Mouse (Mus musculus): ENCODE measurements around the gene Ddr2. TPM values are rescaled to one million over a fixed set of nuclear protein-coding genes. Genes with fewer than 3 reads are reported as not detected.

Gene Ddr2
- total and polyA plus RNA-seq, 2 experiments from 2014 or later = 8.2 to 9.7 TPM

DNA sequence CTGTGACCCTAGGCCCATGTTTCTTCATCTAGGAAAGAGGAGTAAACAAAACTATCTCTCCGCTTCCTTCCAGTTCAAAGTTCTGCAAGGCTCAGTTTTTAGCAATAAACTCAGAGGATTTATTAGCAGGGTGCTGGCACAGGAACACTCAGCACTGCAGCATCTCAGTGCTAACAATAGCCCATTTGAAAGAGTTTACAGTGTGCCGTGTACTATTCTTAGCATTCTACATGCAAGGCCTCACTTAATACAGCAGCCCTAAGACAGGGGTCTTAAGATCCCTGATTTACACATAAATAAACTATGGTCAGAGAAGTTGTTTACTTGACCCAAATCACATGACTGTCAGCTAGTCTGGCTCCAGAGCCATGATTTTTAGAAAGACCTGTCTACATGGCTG, 44.6 kb downstream of the Ddr2 start:
- H3K36me3 ChIP-seq (ENCODE audit: insufficient read depth) = no peaks in the 10 kb centered on the region
- H3K4me3 ChIP-seq (ENCODE audit: low read depth, low read length) = no peak overlapping the region
- no peak for TF ChIP-seq CTCF (IDR thresholded peaks at IDR 0.05; ENCODE audit: low read depth)
- no peak overlapping the region for H3K27ac ChIP-seq (ENCODE audit: low read depth, low read length)
- no peak for DNase-seq
- no peaks in the 10 kb centered on the region for H3K4me1 ChIP-seq (ENCODE audit: insufficient read depth)
- no peak overlapping the region for H3K9ac ChIP-seq
- H3K9me3 ChIP-seq (ENCODE audit: low read length) = no peaks in the 10 kb centered on the region
- no peak overlapping the region for H3K4me2 ChIP-seq (ENCODE audit: low read depth)
- ATAC-seq = no peak
- 66% methylated on average over 2 of the region's 2 CpGs for WGBS
- no peaks in the 10 kb centered on the region for H3K27me3 ChIP-seq (ENCODE audit: insufficient read depth, low read length)

DNA sequence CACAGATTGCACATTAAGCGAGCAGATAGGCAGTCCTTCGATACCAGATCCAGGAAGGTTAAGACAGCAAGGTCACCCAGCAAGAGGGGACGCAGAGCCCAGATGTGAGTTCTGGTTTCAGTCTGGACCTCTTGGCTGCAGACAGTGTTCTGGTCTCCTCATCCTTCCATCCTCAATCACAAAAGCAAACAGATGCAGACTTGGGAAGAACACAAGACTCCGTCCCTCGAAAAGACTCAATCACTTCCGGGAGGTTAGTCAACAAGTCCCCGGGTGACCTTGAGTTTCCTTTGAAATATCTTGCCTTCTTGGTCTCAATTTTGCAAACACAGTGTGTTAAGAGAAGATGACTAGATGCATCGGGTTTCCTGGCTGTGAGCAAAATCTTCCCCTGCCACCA, 45.6 kb downstream of the Ddr2 start:
- TF ChIP-seq CTCF (IDR thresholded peaks at IDR 0.05; ENCODE audit: low read depth) = no peak
- DNase-seq = no peak
- Histone ChIP-seq H3K36me3 (ENCODE audit: insufficient read depth) (no peaks in the 10 kb centered on the region), H3K4me1 (ENCODE audit: insufficient read depth) (no peaks in the 10 kb centered on the region), H3K9me3 (ENCODE audit: low read length) (no peaks in the 10 kb centered on the region), H3K27ac (ENCODE audit: low read depth, low read length) (no peak overlapping the region), H3K27me3 (ENCODE audit: insufficient read depth, low read length) (no peaks in the 10 kb centered on the region), H3K9ac (no peak overlapping the region), H3K4me3 (ENCODE audit: low read depth, low read length) (no peak overlapping the region), H3K4me2 (ENCODE audit: low read depth) (no peak overlapping the region)
- no peak for ATAC-seq
- 88% methylated on average over 8 of the region's 8 CpGs for whole genome bisulfite sequencing

DNA sequence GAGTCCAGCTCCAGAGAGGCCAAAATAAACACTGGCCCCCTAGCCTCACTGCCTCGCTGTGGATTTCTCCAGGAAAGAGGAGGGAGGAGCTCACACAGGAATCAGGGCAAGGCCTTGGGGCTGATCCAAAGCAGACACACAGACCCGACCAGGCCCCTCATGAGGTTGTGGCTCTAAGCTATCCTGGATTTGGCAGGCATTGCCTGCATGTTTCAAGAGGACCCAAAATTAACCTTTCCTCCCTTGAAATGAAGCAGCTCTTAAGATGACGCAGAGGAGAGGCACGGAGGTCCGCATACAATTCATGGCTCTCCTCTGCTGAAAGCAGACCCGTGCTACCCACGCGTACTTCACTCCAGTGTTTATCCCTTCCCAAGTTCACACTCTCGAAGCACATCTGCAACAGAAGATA, 46.5 kb downstream of the Ddr2 start:
- no peaks in the 10 kb centered on the region for H3K4me1 ChIP-seq (ENCODE audit: insufficient read depth)
- 0 out of 2 replicates have a peak, but pooled peaks cover under 1% of the 10 kb centered on the region for H3K9me3 ChIP-seq (ENCODE audit: low read length)
- no peaks in the 10 kb centered on the region for H3K36me3 ChIP-seq (ENCODE audit: insufficient read depth)
- WGBS = 66% methylated on average over 9 of the region's 9 CpGs
- H3K4me2 ChIP-seq (ENCODE audit: low read depth) = no peak overlapping the region
- no peak for ATAC-seq
- H3K27me3 ChIP-seq (ENCODE audit: insufficient read depth, low read length) = no peaks in the 10 kb centered on the region
- DNase-seq = no peak
- no peak overlapping the region for H3K4me3 ChIP-seq (ENCODE audit: low read depth, low read length)
- no peak overlapping the region for H3K9ac ChIP-seq
- TF ChIP-seq CTCF (IDR thresholded peaks at IDR 0.05; ENCODE audit: low read depth) = no peak
- H3K27ac ChIP-seq (ENCODE audit: low read depth, low read length) = no peak overlapping the region

DNA sequence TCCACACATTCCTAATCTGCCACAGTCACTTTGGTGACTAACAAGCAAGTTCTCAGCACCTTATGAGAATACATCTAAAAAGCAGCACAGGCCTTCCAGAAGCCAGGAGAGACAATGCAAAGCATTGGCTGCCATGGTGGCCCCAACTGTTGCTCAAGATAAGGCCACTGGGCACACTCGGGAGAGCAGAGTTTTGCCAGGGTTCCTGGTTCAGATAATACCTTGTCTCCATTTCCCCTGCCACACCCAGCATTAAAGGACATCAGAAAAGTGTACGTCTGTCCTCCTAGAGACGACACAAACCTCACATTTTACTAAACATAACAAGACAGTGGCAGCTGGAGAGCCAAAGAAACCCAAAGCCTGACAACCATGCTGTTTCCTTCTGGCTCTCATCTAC, 50.3 kb downstream of the Ddr2 start:
- Histone ChIP-seq H3K9me3 (ENCODE audit: low read length) (0 out of 2 replicates have a peak, but pooled peaks cover 4% of the 10 kb centered on the region), H3K36me3 (ENCODE audit: insufficient read depth) (no peaks in the 10 kb centered on the region), H3K4me2 (ENCODE audit: low read depth) (no peak overlapping the region), H3K27me3 (ENCODE audit: insufficient read depth, low read length) (no peaks in the 10 kb centered on the region), H3K9ac (no peak overlapping the region), H3K4me3 (ENCODE audit: low read depth, low read length) (no peak overlapping the region), H3K4me1 (ENCODE audit: insufficient read depth) (no peaks in the 10 kb centered on the region), H3K27ac (ENCODE audit: low read depth, low read length) (no peak overlapping the region)
- TF ChIP-seq CTCF (IDR thresholded peaks at IDR 0.05; ENCODE audit: low read depth) = no peak
- DNase-seq = no peak
- WGBS = 91% methylated on average over 3 of the region's 3 CpGs
- ATAC-seq = no peak

DNA sequence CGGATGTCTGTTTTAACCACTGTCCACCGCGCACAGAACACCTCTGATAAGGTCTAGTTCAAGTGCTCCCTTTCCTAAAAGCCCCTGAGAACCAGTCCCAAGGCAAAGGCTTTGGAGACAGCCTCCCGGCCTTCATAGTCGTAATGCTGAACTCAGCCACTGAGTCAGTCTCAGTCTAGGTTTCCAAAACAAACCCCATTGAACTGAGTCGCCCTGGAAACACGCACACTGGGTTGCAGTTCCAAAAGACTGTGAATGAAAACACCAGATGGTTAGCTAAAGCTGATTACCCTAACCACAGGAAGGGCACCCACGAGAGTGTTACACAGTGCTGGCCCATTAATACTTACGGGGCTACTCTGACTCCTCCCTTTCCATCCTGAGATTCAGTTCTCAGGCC, 51.2 kb downstream of the Ddr2 start:
- ATAC-seq = no peak
- Histone ChIP-seq H3K9me3 (ENCODE audit: low read length) (0 out of 2 replicates have a peak, but pooled peaks cover 4% of the 10 kb centered on the region), H3K36me3 (ENCODE audit: insufficient read depth) (no peaks in the 10 kb centered on the region), H3K9ac (no peak overlapping the region), H3K4me2 (ENCODE audit: low read depth) (no peak overlapping the region), H3K4me1 (ENCODE audit: insufficient read depth) (no peaks in the 10 kb centered on the region), H3K27me3 (ENCODE audit: insufficient read depth, low read length) (no peaks in the 10 kb centered on the region), H3K27ac (ENCODE audit: low read depth, low read length) (no peak overlapping the region), H3K4me3 (ENCODE audit: low read depth, low read length) (no peak overlapping the region)
- no peak for TF ChIP-seq CTCF (IDR thresholded peaks at IDR 0.05; ENCODE audit: low read depth)
- DNase-seq = no peak
- WGBS = 63% methylated on average over 9 of the region's 9 CpGs

DNA sequence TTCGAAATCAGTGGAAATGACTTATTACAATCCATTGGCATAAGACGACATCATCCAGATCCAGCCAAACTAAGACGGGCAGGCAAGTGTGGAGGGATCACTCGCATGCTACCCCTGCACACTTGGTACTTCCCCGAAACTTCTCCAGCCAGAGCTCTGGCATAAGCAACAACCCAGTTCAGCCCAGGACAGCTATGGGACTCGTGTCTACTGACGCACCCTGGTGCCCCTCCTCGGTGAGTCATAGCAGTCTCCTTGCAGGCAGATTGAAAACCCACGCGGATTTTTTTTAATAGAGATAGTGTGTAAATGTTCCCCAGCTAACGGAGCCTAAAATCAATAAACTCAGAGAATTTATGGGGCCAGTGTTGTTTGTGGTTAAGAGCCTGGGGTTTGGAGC, 52.5 kb downstream of the Ddr2 start:
- Histone ChIP-seq H3K9me3 (ENCODE audit: low read length) (0 out of 2 replicates have a peak, but pooled peaks cover 4% of the 10 kb centered on the region), H3K4me1 (ENCODE audit: insufficient read depth) (no peaks in the 10 kb centered on the region), H3K36me3 (ENCODE audit: insufficient read depth) (no peaks in the 10 kb centered on the region), H3K9ac (no peak overlapping the region), H3K4me3 (ENCODE audit: low read depth, low read length) (no peak overlapping the region), H3K4me2 (ENCODE audit: low read depth) (no peak overlapping the region), H3K27me3 (ENCODE audit: insufficient read depth, low read length) (no peaks in the 10 kb centered on the region), H3K27ac (ENCODE audit: low read depth, low read length) (no peak overlapping the region)
- WGBS = 92% methylated on average over 11 of the region's 11 CpGs
- ATAC-seq (no peak), DNase-seq (no peak)
- no peak for TF ChIP-seq CTCF (IDR thresholded peaks at IDR 0.05; ENCODE audit: low read depth)

DNA sequence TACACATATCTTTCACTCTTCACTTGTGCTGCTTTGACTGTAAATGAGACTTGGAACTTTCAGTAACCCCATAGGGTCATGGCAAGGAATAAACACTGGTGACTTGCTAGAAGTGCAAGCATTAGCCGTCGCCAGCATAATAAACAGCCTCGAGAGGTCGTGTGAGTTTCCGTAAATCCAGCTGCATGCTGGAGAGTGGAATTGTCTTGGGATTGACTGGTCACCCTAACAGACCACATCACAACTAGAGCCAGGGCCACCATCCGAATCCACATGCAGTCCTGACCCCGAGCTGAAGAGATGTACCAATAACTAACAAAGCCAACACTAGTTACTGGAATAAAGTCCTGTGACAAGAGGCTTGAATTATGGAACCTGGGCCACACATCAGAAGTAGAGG, 53.0 kb downstream of the Ddr2 start:
- Histone ChIP-seq H3K36me3 (ENCODE audit: insufficient read depth) (no peaks in the 10 kb centered on the region), H3K4me2 (ENCODE audit: low read depth) (no peak overlapping the region), H3K4me3 (ENCODE audit: low read depth, low read length) (no peak overlapping the region), H3K4me1 (ENCODE audit: insufficient read depth) (no peaks in the 10 kb centered on the region), H3K9me3 (ENCODE audit: low read length) (0 out of 2 replicates have a peak, but pooled peaks cover 4% of the 10 kb centered on the region), H3K27me3 (ENCODE audit: insufficient read depth, low read length) (no peaks in the 10 kb centered on the region), H3K27ac (ENCODE audit: low read depth, low read length) (no peak overlapping the region), H3K9ac (no peak overlapping the region)
- ATAC-seq = no peak
- TF ChIP-seq CTCF (IDR thresholded peaks at IDR 0.05; ENCODE audit: low read depth) = no peak
- WGBS = 91% methylated on average over 7 of the region's 7 CpGs
- no peak for DNase-seq

DNA sequence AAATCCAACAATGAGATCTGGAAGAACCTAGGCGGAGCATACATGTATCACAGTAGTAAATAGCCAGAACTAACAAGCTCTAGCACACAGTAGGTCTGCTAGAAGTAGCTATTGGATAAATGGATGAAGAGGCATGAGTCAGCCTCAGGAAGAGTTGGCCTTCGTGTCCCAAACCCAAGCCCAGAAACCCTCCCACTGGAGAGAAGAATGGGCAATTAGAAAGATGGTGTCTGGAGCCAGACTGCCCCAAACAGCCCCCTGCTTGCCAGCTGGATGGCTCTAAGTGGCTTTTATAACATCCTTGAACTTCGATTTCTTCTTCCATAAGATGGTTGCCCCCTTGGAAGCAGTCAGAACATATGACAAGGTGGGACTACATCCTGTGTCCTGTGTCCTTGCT, 53.6 kb downstream of the Ddr2 start:
- Histone ChIP-seq H3K9me3 (ENCODE audit: low read length) (0 out of 2 replicates have a peak, but pooled peaks cover 4% of the 10 kb centered on the region), H3K27me3 (ENCODE audit: insufficient read depth, low read length) (no peaks in the 10 kb centered on the region), H3K36me3 (ENCODE audit: insufficient read depth) (no peaks in the 10 kb centered on the region), H3K27ac (ENCODE audit: low read depth, low read length) (no peak overlapping the region), H3K4me3 (ENCODE audit: low read depth, low read length) (no peak overlapping the region), H3K4me2 (ENCODE audit: low read depth) (no peak overlapping the region), H3K4me1 (ENCODE audit: insufficient read depth) (no peaks in the 10 kb centered on the region), H3K9ac (no peak overlapping the region)
- no peak for DNase-seq
- no peak for ATAC-seq
- WGBS = 77% methylated on average over 3 of the region's 3 CpGs
- no peak for TF ChIP-seq CTCF (IDR thresholded peaks at IDR 0.05; ENCODE audit: low read depth)

Data from forebrain, postnatal 0 days (tissue).